Mouse (Mus musculus) MEL (cell line): ENCODE results near the gene 2700049A03Rik. TPM values are rescaled to one million over a fixed set of nuclear protein-coding genes. Genes with fewer than 3 reads are reported as not detected.

ENCODE experiments used
- DNase-seq: peaks from one replicate; pipeline ENCODE4 v3.0.0; 2011; ENCODE audit warnings: low read depth, low spot score
- H3K27ac ChIP-seq: 2 replicates; pipeline ENCODE4 v1.5.1; 2012; ENCODE audit warnings: low read depth, mild to moderate bottlenecking, control low read depth, low read length, moderate library complexity; ENCODE audit not compliant: control insufficient read depth
- H3K27me3 ChIP-seq, 2 experiments: fragments of 150-350 bp in 1 of 2; sonication (generic) in 1 of 2; 2 replicates each; pipeline ENCODE4 v1.6.1; 2012; ENCODE audit warnings: low read length in 2 of 2, mild to moderate bottlenecking in 2 of 2, improper control_type of control experiment in 1 of 2, moderate library complexity in 1 of 2; ENCODE audit not compliant: insufficient read depth in 2 of 2, control insufficient read depth in 1 of 2
- H3K36me3 ChIP-seq, 2 experiments: 2 replicates each; pipeline ENCODE4 v1.6.1; 2012 to 2014; ENCODE audit warnings: low read length in 2 of 2, improper control_type of control experiment in 1 of 2, inconsistent platforms in 1 of 2, mild to moderate bottlenecking in 1 of 2; ENCODE audit not compliant: insufficient read depth in 2 of 2, control insufficient read depth in 1 of 2
- H3K4me1 ChIP-seq, 2 experiments: fragments of 150-350 bp in 1 of 2; sonication (generic) in 1 of 2; 2 replicates each; pipeline ENCODE4 v1.6.1; 2012; ENCODE audit warnings: low read length in 2 of 2, improper control_type of control experiment in 1 of 2, mild to moderate bottlenecking in 1 of 2; ENCODE audit not compliant: insufficient read depth in 2 of 2, control insufficient read depth in 1 of 2
- H3K4me3 ChIP-seq, 2 experiments: fragments of 150-350 bp in 1 of 2; sonication (generic) in 1 of 2; 2 replicates each; pipeline ENCODE4 v1.5.1; 2012; ENCODE audit warnings: low read depth in 2 of 2, low read length in 2 of 2, mild to moderate bottlenecking in 2 of 2, moderate library complexity in 2 of 2, control low read depth in 1 of 2, improper control_type of control experiment in 1 of 2; ENCODE audit not compliant: control insufficient read depth in 1 of 2, insufficient read depth in 1 of 2
- H3K79me2 ChIP-seq: 2 replicates; pipeline ENCODE4 v1.6.1; 2012; ENCODE audit warnings: mild to moderate bottlenecking, low read length, moderate library complexity; ENCODE audit not compliant: control insufficient read depth, poor library complexity, insufficient read depth
- H3K9ac ChIP-seq: 2 replicates; pipeline ENCODE4 v1.6.1; 2012; ENCODE audit warnings: low read depth, mild to moderate bottlenecking, control low read depth, low read length, moderate library complexity; ENCODE audit not compliant: control insufficient read depth, poor library complexity, severe bottlenecking
- H3K9me3 ChIP-seq: fragments of 150-350 bp; sonication (generic); replicated peaks from 2 replicates; pipeline ENCODE4 v1.6.1; 2012; ENCODE audit warnings: mild to moderate bottlenecking, low read length, improper control_type of control experiment, moderate library complexity; ENCODE audit not compliant: insufficient read depth
- BHLHE40 ChIP-seq: IDR thresholded peaks from 2 replicates; pipeline ENCODE4 v1.6.1; 2012; ENCODE audit warnings: low read depth, mild to moderate bottlenecking, inconsistent platforms, low read length, improper control_type of control experiment, borderline replicate concordance
- CHD1 ChIP-seq: IDR thresholded peaks from 2 replicates; pipeline ENCODE4 v1.6.1; 2012; ENCODE audit warnings: low read depth, mild to moderate bottlenecking, inconsistent platforms, low read length, improper control_type of control experiment
- CHD2 ChIP-seq: IDR thresholded peaks from 2 replicates; pipeline ENCODE4 v1.6.1; 2011; ENCODE audit warnings: low read length, improper control_type of control experiment
- GABPA ChIP-seq: IDR thresholded peaks from 2 replicates; pipeline ENCODE4 v1.6.1; 2012; ENCODE audit warnings: low read depth, mild to moderate bottlenecking, inconsistent platforms, low read length, improper control_type of control experiment, moderate library complexity
- GATA1 ChIP-seq: IDR thresholded peaks from 2 replicates; pipeline ENCODE4 v1.6.1; 2011; ENCODE audit warnings: low read depth, low read length, improper control_type of control experiment
- KAT2A ChIP-seq: conservative IDR thresholded peaks from 2 replicates; pipeline ENCODE4 v1.6.1; 2012; ENCODE audit warnings: low read depth, low read length, improper control_type of control experiment, inconsistent platforms
- MAX ChIP-seq: IDR thresholded peaks from 2 replicates; pipeline ENCODE4 v1.6.1; 2011; ENCODE audit warnings: low read length, improper control_type of control experiment
- MEF2A ChIP-seq: IDR thresholded peaks from 2 replicates; pipeline ENCODE4 v1.6.1; 2014; ENCODE audit warnings: low read depth, mild to moderate bottlenecking, inconsistent platforms, low read length, improper control_type of control experiment; ENCODE audit not compliant: poor library complexity, insufficient replicate concordance, severe bottlenecking; ENCODE audit errors: extremely low read depth
- MXI1 ChIP-seq: IDR thresholded peaks from 2 replicates; pipeline ENCODE4 v1.6.1; 2011; ENCODE audit warnings: mild to moderate bottlenecking, low read depth, low read length, improper control_type of control experiment
- MYB ChIP-seq: IDR thresholded peaks from 2 replicates; pipeline ENCODE4 v1.6.1; 2011; ENCODE audit warnings: mild to moderate bottlenecking, low read depth, low read length, improper control_type of control experiment
- MYC ChIP-seq: IDR thresholded peaks from 2 replicates; pipeline ENCODE4 v1.6.1; 2011; ENCODE audit warnings: low read depth, mild to moderate bottlenecking, low read length, improper control_type of control experiment, moderate library complexity
- NELFE ChIP-seq: IDR thresholded peaks from 2 replicates; pipeline ENCODE4 v1.6.1; 2011; ENCODE audit warnings: low read depth, low read length, improper control_type of control experiment
- POLR2A ChIP-seq, 2 experiments: IDR thresholded peaks; 2 replicates each; pipeline ENCODE4 v1.6.1; 2011 to 2012; ENCODE audit warnings: low read length in 2 of 2, mild to moderate bottlenecking in 2 of 2, control low read depth in 1 of 2, improper control_type of control experiment in 1 of 2, low read depth in 1 of 2, moderate library complexity in 1 of 2; ENCODE audit not compliant: control insufficient read depth in 1 of 2, insufficient read depth in 1 of 2, poor library complexity in 1 of 2
- POLR2AphosphoS2 ChIP-seq: IDR thresholded peaks from 2 replicates; pipeline ENCODE4 v1.6.1; 2011; ENCODE audit warnings: low read length, improper control_type of control experiment
- RAD21 ChIP-seq: IDR thresholded peaks from 2 replicates; pipeline ENCODE4 v1.6.1; 2011; ENCODE audit warnings: mild to moderate bottlenecking, low read depth, low read length, improper control_type of control experiment
- RCOR1 ChIP-seq: IDR thresholded peaks from 2 replicates; pipeline ENCODE4 v1.6.1; 2012; ENCODE audit warnings: low read depth, mild to moderate bottlenecking, inconsistent platforms, low read length, improper control_type of control experiment
- SIN3A ChIP-seq: IDR thresholded peaks from 2 replicates; pipeline ENCODE4 v1.6.1; 2012; ENCODE audit warnings: low read length, improper control_type of control experiment, inconsistent platforms
- TBP ChIP-seq: IDR thresholded peaks from 2 replicates; pipeline ENCODE4 v1.8.0; 2011; ENCODE audit warnings: low read depth, low read length, improper control_type of control experiment
- TCF12 ChIP-seq: IDR thresholded peaks from 2 replicates; pipeline ENCODE4 v1.6.1; 2014; ENCODE audit warnings: low read depth, mild to moderate bottlenecking, inconsistent platforms, low read length, improper control_type of control experiment, moderate library complexity
- UBTF ChIP-seq: IDR thresholded peaks from 2 replicates; pipeline ENCODE4 v1.6.1; 2012; ENCODE audit warnings: low read depth, mild to moderate bottlenecking, inconsistent platforms, low read length, improper control_type of control experiment, moderate library complexity, borderline replicate concordance; ENCODE audit not compliant: insufficient read depth
- USF1 ChIP-seq: IDR thresholded peaks from 2 replicates; pipeline ENCODE4 v1.6.1; 2014; ENCODE audit warnings: low read depth, mild to moderate bottlenecking, inconsistent platforms, low read length, improper control_type of control experiment, moderate library complexity
- USF2 ChIP-seq, 2 experiments: IDR thresholded peaks; 2 replicates each; pipeline ENCODE4 v1.6.1; 2011 to 2012; ENCODE audit warnings: improper control_type of control experiment in 2 of 2, low read length in 2 of 2, borderline replicate concordance in 1 of 2, inconsistent platforms in 1 of 2, low read depth in 1 of 2, mild to moderate bottlenecking in 1 of 2; ENCODE audit not compliant: insufficient read depth in 1 of 2
- ZC3H11A ChIP-seq: IDR thresholded peaks from 2 replicates; pipeline ENCODE4 v1.6.1; 2012; ENCODE audit warnings: low read depth, mild to moderate bottlenecking, inconsistent platforms, low read length, improper control_type of control experiment
- ZMIZ1 ChIP-seq: IDR thresholded peaks from 2 replicates; pipeline ENCODE4 v1.6.1; 2012; ENCODE audit warnings: low read depth, mild to moderate bottlenecking, inconsistent platforms, low read length, improper control_type of control experiment, moderate library complexity
- polyA plus RNA-seq, 2 experiments: library from polyadenylated mRNA; stranded (reverse) in 1 of 2; unstranded in 1 of 2; fragments of >175 nt in 1 of 2; fragments of >200 nt in 1 of 2; gene quantifications; 2 replicates each; pipeline versions ENCODE4 v1.2.1 to v1.2.4; 2012; ENCODE audit warnings: low replicate concordance in 2 of 2, low read depth in 1 of 2; ENCODE audit not compliant: insufficient read length in 2 of 2, insufficient read depth in 1 of 2, missing spikeins in 1 of 2
- total RNA-seq: library from RNA; depleted of rRNA; stranded (reverse); fragments of 300-350 nt; gene quantifications from 2 replicates; pipeline ENCODE4 v1.2.3, GENCODE M21; 2012; rRNA removed

The 2700049A03Rik gene
- total RNA-seq (5.8 and 6.6 TPM in 2 replicates), polyA plus RNA-seq (1 to 10 TPM in 1 of 2 experiments, not detected in 1; 7.2 TPM)

DNA sequence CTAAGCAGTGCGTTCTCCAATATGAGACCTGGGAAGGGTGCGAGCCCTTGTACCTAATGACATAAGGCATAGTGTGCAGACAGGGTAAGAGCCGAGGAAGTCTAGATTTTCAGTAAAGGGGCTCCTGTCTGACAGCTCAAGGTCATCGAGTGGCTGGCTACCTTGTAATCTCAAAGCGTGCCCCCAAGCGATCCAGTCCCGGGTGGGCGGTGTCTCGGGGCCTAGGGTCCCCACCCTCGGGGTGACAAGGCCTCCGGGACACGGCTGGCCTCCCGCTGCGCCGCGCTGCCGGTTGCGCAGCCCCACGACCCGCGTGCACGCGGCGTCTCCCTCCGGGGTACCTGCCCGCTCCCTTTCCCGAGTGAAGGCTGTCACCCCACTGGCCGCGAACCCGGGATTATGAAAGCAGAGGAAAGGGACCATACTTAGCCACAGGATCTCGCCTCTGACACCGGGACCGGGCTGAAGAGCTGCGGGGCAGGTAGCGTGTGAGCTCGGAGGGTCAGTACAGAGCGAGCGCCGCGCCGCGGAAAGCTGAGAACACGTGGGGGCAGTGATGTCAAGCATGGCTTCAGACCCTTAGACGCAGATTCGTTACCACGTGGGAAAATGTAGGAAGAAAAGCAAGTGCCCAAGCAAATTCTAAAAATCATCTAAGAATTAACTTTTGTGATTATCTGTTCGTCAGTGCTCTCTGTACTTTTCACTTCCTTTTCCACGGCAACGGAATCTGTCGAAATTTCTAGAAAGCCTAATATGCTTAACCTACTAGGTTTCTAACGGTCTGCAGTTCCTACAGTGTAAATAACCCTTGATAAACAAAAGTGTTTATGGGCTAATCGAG, at the start of gene 2700049A03Rik, which contains the start of gene Timm9:
2700049A03Rik (plus strand) TSS at position 719 of the 844 bp plus-strand sequence.
Timm9 (minus strand) TSS at position 555 of the 844 bp plus-strand sequence.
- H3K27me3 ChIP-seq: no peaks in the 10 kb centered on the region
- H3K4me3 ChIP-seq: peak within 1 kb of the TSS; percentile 70 to 81
- DNase-seq: peak; percentile 92
- TF ChIP-seq RCOR1 (no peak), UBTF (peak; percentile 50; the same call in 1 of the 2 replicates), TBP (peak; percentile 87), CHD2 (no peak), USF1 (peak; percentile 94), BHLHE40 (peak; percentile 91), GABPA (no peak), CHD1 (no peak), MEF2A (no peak), POLR2A (IDR thresholded peaks at IDR 0.05; ENCODE audit: control insufficient read depth in 1 of 2, insufficient read depth in 1 of 2, low read depth in 1 of 2, low read length in 2 of 2, poor library complexity in 1 of 2) (peak; percentile 67 to 74; a peak in 2 of 4 replicates), GATA1 (no peak), ZC3H11A (peak; percentile 98), RAD21 (no peak), POLR2AphosphoS2 (peak; percentile 83), MXI1 (peak; percentile 100), NELFE (peak; percentile 89), KAT2A (no peak; the same call in 1 of the 2 replicates), MYC (peak; percentile 100), MYB (peak; percentile 93; the same call in 1 of the 2 replicates), SIN3A (peak; percentile 92), TCF12 (peak; percentile 21), MAX (peak; percentile 100), USF2 (IDR thresholded peaks at IDR 0.05; ENCODE audit: borderline replicate concordance in 1 of 2, insufficient read depth in 1 of 2, low read depth in 1 of 2, low read length in 2 of 2) (peak in 1 of 2 experiments; percentile 54; a peak in 1 of 4 replicates), ZMIZ1 (peak; percentile 62; the same call in 1 of the 2 replicates)
- TF ChIP-seq, all 39 proteins: peak for 16
- peaks cover 0 to 7% of the 10 kb centered on the region in 2 experiments; a peak in 2 of 4 replicates for H3K4me1 ChIP-seq
- H3K36me3 ChIP-seq: peaks cover 5 to 21% of the 10 kb centered on the region in 2 experiments
- H3K9ac ChIP-seq: peak within 1 kb of the TSS; percentile 96
- H3K79me2 ChIP-seq: peaks cover 35% of the 10 kb centered on the region
- H3K27ac ChIP-seq: peak within 1 kb of the TSS; percentile 99
- H3K9me3 ChIP-seq: no peaks in the 10 kb centered on the region
